Mouse (Mus musculus) forebrain, postnatal 0 days (tissue): ENCODE results near the gene Pak6. TPM values are rescaled to one million over a fixed set of nuclear protein-coding genes. Genes with fewer than 3 reads are reported as not detected.
A peak's percentile ranks its signal among the peaks of the same experiment; 100 is the strongest.

ENCODE experiments used
- ATAC-seq: fragments of 200-750 bp; cut with Nextera tagmentation; 2 replicates; pipeline ENCODE4 v1.8.0; 2017; ENCODE audit warnings: mild to moderate bottlenecking, moderate library complexity
- DNase-seq: peaks from one replicate; pipeline ENCODE4 v3.0.0-alpha.2; 2015
- H3K27ac ChIP-seq: fragments of 300-500 bp; sonication (generic); 2 replicates; pipeline ENCODE4 v1.5.1; 2014; ENCODE audit warnings: low read depth, mild to moderate bottlenecking, antibody characterized with exemption, low read length, moderate library complexity, mixed read lengths
- H3K27me3 ChIP-seq: fragments of 300-500 bp; sonication (generic); 2 replicates; pipeline ENCODE4 v1.6.1; 2014; ENCODE audit warnings: mild to moderate bottlenecking, low read length, mixed read lengths; ENCODE audit not compliant: insufficient read depth
- H3K36me3 ChIP-seq: fragments of 300-500 bp; sonication (generic); 2 replicates; pipeline ENCODE4 v1.6.1; 2014; ENCODE audit warnings: mild to moderate bottlenecking, moderate library complexity; ENCODE audit not compliant: insufficient read depth
- H3K4me1 ChIP-seq: fragments of 300-500 bp; sonication (generic); 2 replicates; pipeline ENCODE4 v1.6.1; 2014; ENCODE audit warnings: antibody characterized with exemption; ENCODE audit not compliant: insufficient read depth
- H3K4me2 ChIP-seq: fragments of 300-500 bp; sonication (generic); 2 replicates; pipeline ENCODE4 v1.6.1; 2014; ENCODE audit warnings: low read depth, mild to moderate bottlenecking, moderate library complexity
- H3K4me3 ChIP-seq: fragments of 300-500 bp; sonication (generic); 2 replicates; pipeline ENCODE4 v1.5.1; 2014; ENCODE audit warnings: low read depth, low read length, mixed read lengths
- H3K9ac ChIP-seq: fragments of 300-500 bp; sonication (generic); 2 replicates; pipeline ENCODE4 v1.6.1; 2014; ENCODE audit warnings: mild to moderate bottlenecking
- H3K9me3 ChIP-seq: fragments of 300-500 bp; sonication (generic); 2 replicates; pipeline ENCODE4 v1.6.1; 2016; ENCODE audit warnings: low read length
- CTCF ChIP-seq: sonication (generic); IDR thresholded peaks from 2 replicates; pipeline ENCODE4 v1.5.1; 2016; ENCODE audit warnings: antibody characterized with exemption, control low read depth, low read depth
- WGBS: fragments of 180-500 bp; shearing (Covaris S2); extraction: QIAGEN DNeasy Blood & Tissue Kit; methylation state at CpG from one replicate; pipeline ENCODE4 v1.1.7; 2014; 5-methylcytosine and 5-hydroxymethylcytosine counted together
- polyA plus RNA-seq: library from polyadenylated mRNA; unstranded; fragments of >200 nt; fragmentation: Nextera tagmentation; extraction: Ambion mirVana; gene quantifications from 2 replicates; pipeline ENCODE4 v1.2.1, GENCODE M21; 2015
- total RNA-seq: library from RNA; depleted of rRNA; stranded (reverse); fragments of >200 nt; gene quantifications from 2 replicates; pipeline ENCODE4 v1.2.3, GENCODE M21; 2014

Pak6 gene
- total and polyA plus RNA-seq, 2 experiments from 2014 or later, result 61.9 to 84.4 TPM

- 27% methylated on average over 15 of the region's 15 CpGs for WGBS
- DNase-seq (no peak), ATAC-seq (no peak)
- Histone ChIP-seq H3K27me3 (peaks cover 20% of the 10 kb centered on the region), H3K27ac (no peak overlapping the region), H3K36me3 (no peaks in the 10 kb centered on the region), H3K4me3 (no peak overlapping the region), H3K4me2 (no peak overlapping the region), H3K9ac (no peak overlapping the region), H3K9me3 (no peaks in the 10 kb centered on the region), H3K4me1 (peaks cover 8% of the 10 kb centered on the region; the same call in 1 of the 2 replicates)
- TF ChIP-seq CTCF, result no peak
Observed at GRCm38 (mm10) chr2:118673686-118674465, 10.8 kb downstream of the Pak6 start.

- 26% methylated on average over 7 of the region's 7 CpGs for WGBS
- Histone ChIP-seq H3K4me2 (no peak overlapping the region), H3K4me3 (no peak overlapping the region), H3K4me1 (peaks cover 8% of the 10 kb centered on the region; the same call in 1 of the 2 replicates), H3K27ac (no peak overlapping the region), H3K27me3 (peaks cover 20% of the 10 kb centered on the region), H3K9ac (no peak overlapping the region), H3K9me3 (no peaks in the 10 kb centered on the region), H3K36me3 (peaks cover 2% of the 10 kb centered on the region; the same call in 1 of the 2 replicates)
- TF ChIP-seq CTCF, result no peak
- DNase-seq (no peak), ATAC-seq (no peak)
Observed at GRCm38 (mm10) chr2:118674500-118674899, 11.4 kb downstream of the Pak6 start.

GRCm38 (mm10) chr2:118676839-118677741 lies 14.0 kb downstream of the Pak6 start:
- H3K27ac ChIP-seq, result no peak overlapping the region
- H3K4me3 ChIP-seq, result peak overlapping the region; percentile 50
- 2% methylated on average over 80 of the region's 89 CpGs for WGBS
- no peaks in the 10 kb centered on the region for H3K9me3 ChIP-seq
- H3K4me2 ChIP-seq, result peak overlapping the region; percentile 98
- TF ChIP-seq CTCF, result no peak
- peaks cover 16% of the 10 kb centered on the region; the same call in 1 of the 2 replicates for H3K36me3 ChIP-seq
- ATAC-seq (peak; percentile 47), DNase-seq (no peak)
- H3K27me3 ChIP-seq, result peaks cover 20% of the 10 kb centered on the region
- peak overlapping the region; percentile 52 for H3K9ac ChIP-seq
- H3K4me1 ChIP-seq, result peaks cover 8% of the 10 kb centered on the region; the same call in 1 of the 2 replicates

GRCm38 (mm10) chr2:118677817-118678216 lies 14.7 kb downstream of the Pak6 start:
- no peak for TF ChIP-seq CTCF
- no peak for ATAC-seq
- 31% methylated on average over 4 of the region's 4 CpGs for WGBS
- Histone ChIP-seq H3K4me2 (peak overlapping the region; percentile 98), H3K36me3 (peaks cover 16% of the 10 kb centered on the region; the same call in 1 of the 2 replicates), H3K4me3 (peak overlapping the region; percentile 50), H3K9me3 (no peaks in the 10 kb centered on the region), H3K4me1 (peaks cover 8% of the 10 kb centered on the region; the same call in 1 of the 2 replicates), H3K27me3 (peaks cover 20% of the 10 kb centered on the region), H3K27ac (no peak overlapping the region), H3K9ac (peak overlapping the region; percentile 52; the same call in 1 of the 2 replicates)
- no peak for DNase-seq

- no peak overlapping the region for H3K4me3 ChIP-seq
- H3K27ac ChIP-seq, result no peak overlapping the region
- H3K4me2 ChIP-seq, result no peak overlapping the region
- ATAC-seq, result no peak
- H3K27me3 ChIP-seq, result peaks cover 19% of the 10 kb centered on the region
- TF ChIP-seq CTCF, result no peak
- no peak for DNase-seq
- H3K9me3 ChIP-seq, result no peaks in the 10 kb centered on the region
- H3K36me3 ChIP-seq, result peaks cover 16% of the 10 kb centered on the region; the same call in 1 of the 2 replicates
- H3K4me1 ChIP-seq, result peaks cover 8% of the 10 kb centered on the region; the same call in 1 of the 2 replicates
- H3K9ac ChIP-seq, result no peak overlapping the region
- WGBS, result 82% methylated on average over 3 of the region's 3 CpGs
Observed at GRCm38 (mm10) chr2:118679577-118679976, 16.5 kb downstream of the Pak6 start.

- Histone ChIP-seq H3K9me3 (no peaks in the 10 kb centered on the region), H3K9ac (no peak overlapping the region), H3K27me3 (peaks cover 16% of the 10 kb centered on the region; the same call in 1 of the 2 replicates), H3K36me3 (peaks cover 16% of the 10 kb centered on the region; the same call in 1 of the 2 replicates), H3K4me1 (peaks cover 8% of the 10 kb centered on the region; the same call in 1 of the 2 replicates), H3K4me2 (no peak overlapping the region), H3K4me3 (no peak overlapping the region), H3K27ac (no peak overlapping the region)
- 93% methylated on average over 6 of the region's 6 CpGs for WGBS
- ATAC-seq, result no peak
- DNase-seq, result no peak
- no peak for TF ChIP-seq CTCF
Observed at GRCm38 (mm10) chr2:118680926-118681325, 17.8 kb downstream of the Pak6 start.
